Mouse (Mus musculus): Measurements from ENCODE around the gene Akr1c20. TPM values are rescaled to one million over a fixed set of nuclear protein-coding genes. Genes with fewer than 3 reads are reported as not detected.

Gene Akr1c20
- polyA plus RNA-seq (2014; fragmentation: Nextera tagmentation; extraction: Ambion mirVana), result not detected in 2 replicates

- WGBS, result 85% methylated on average over 2 of the region's 2 CpGs
- H3K36me3 ChIP-seq (ENCODE audit: control insufficient read depth, insufficient read depth, low read length), result no peaks in the 10 kb centered on the region
These were observed at the start of gene Akr1c20 for GRCm38 (mm10) chr13:4523201-4523838. Akr1c20 (minus strand) TSS chr13:4523345.

GRCm38 (mm10) chr13:4565996-4566395 lies 42.9 kb upstream of the Akr1c20 start:
- H3K9me3 ChIP-seq (ENCODE audit: control insufficient read depth, low read length), result no peaks in the 10 kb centered on the region
- WGBS, result 83% methylated on average over 2 of the region's 2 CpGs
- no peaks in the 10 kb centered on the region for H3K4me1 ChIP-seq (ENCODE audit: control insufficient read depth, insufficient read depth, low read length)
- H3K27ac ChIP-seq (ENCODE audit: low read depth, low read length), result no peak overlapping the region
- no peak overlapping the region for H3K9ac ChIP-seq (replicated peaks; ENCODE audit: low read depth, low read length)
- no peak overlapping the region for H3K4me3 ChIP-seq (ENCODE audit: low read depth, low read length)
- ATAC-seq (ENCODE audit: low read depth), result no peak
- H3K27me3 ChIP-seq (ENCODE audit: control insufficient read depth, insufficient read depth, low read length), result no peaks in the 10 kb centered on the region
- H3K4me2 ChIP-seq (ENCODE audit: low read depth, low read length), result no peak overlapping the region
- no peaks in the 10 kb centered on the region for H3K36me3 ChIP-seq (ENCODE audit: control insufficient read depth, insufficient read depth, low read length)

More at GRCm38 (mm10) chr13:4523201-4523838, at the start of gene Akr1c20:
- H3K9me3 ChIP-seq (ENCODE audit: control insufficient read depth, low read length), result no peaks in the 10 kb centered on the region
- H3K27me3 ChIP-seq (ENCODE audit: control insufficient read depth, insufficient read depth, low read length), result no peaks in the 10 kb centered on the region
- no peak within 1 kb of the TSS for H3K4me3 ChIP-seq (ENCODE audit: low read depth, low read length)
- H3K4me1 ChIP-seq (ENCODE audit: control insufficient read depth, insufficient read depth, low read length), result no peaks in the 10 kb centered on the region
- no peak within 1 kb of the TSS for H3K27ac ChIP-seq (ENCODE audit: low read depth, low read length)
- no peak within 1 kb of the TSS for H3K4me2 ChIP-seq (ENCODE audit: low read depth, low read length)
- ATAC-seq (ENCODE audit: low read depth), result no peak
- H3K9ac ChIP-seq (replicated peaks; ENCODE audit: low read depth, low read length), result no peak within 1 kb of the TSS

DNA sequence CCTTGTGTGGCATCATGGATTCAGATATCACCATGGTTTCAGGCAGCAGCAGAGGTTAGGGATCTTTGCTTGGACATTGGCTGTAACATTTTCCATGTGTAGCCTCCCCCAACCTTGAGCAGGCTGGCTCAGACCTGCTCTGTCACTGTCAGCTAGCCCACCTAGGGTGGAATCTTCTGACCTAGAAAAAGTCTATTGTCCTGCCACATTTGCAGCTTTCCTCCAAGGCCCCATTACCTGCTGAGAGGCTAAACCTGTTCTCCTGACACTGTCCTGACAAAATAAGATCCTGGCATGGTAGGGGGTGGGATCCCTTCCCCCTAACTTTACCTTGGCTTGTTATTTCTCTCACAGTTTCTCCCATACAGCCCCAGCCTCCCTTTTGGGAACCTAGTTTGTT lies 37.4 kb upstream of the Akr1c20 start:
- H3K4me3 ChIP-seq (ENCODE audit: low read depth, low read length), result no peak overlapping the region
- H3K9me3 ChIP-seq (ENCODE audit: control insufficient read depth, low read length), result no peaks in the 10 kb centered on the region
- H3K4me1 ChIP-seq (ENCODE audit: control insufficient read depth, insufficient read depth, low read length), result no peaks in the 10 kb centered on the region
- no peak overlapping the region for H3K27ac ChIP-seq (ENCODE audit: low read depth, low read length)
- H3K36me3 ChIP-seq (ENCODE audit: control insufficient read depth, insufficient read depth, low read length), result no peaks in the 10 kb centered on the region
- no peak for ATAC-seq (ENCODE audit: low read depth)
- H3K9ac ChIP-seq (replicated peaks; ENCODE audit: low read depth, low read length), result no peak overlapping the region
- H3K4me2 ChIP-seq (ENCODE audit: low read depth, low read length), result no peak overlapping the region
- H3K27me3 ChIP-seq (ENCODE audit: control insufficient read depth, insufficient read depth, low read length), result no peaks in the 10 kb centered on the region

DNA sequence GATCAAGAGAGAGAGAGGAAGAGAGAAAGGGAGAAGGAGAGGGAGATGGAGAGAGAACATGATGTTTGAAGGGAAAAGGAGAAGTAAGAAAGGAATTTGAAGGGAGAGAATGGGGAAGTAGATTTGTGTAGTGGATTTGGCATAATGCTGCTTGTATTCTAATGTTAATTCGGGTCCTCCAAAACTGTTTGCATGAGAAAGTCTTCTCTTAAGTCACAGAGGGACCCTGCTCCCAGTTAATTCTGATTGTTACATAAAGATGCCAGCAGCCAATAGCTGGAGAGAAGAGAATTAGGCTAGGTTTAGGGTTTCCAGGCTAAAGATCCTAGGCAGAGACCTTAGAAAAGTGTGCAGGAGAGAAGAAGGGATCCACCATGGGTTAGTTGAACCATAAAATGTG lies 36.0 kb upstream of the Akr1c20 start:
- Histone ChIP-seq H3K9me3 (ENCODE audit: control insufficient read depth, low read length) (no peaks in the 10 kb centered on the region), H3K4me1 (ENCODE audit: control insufficient read depth, insufficient read depth, low read length) (no peaks in the 10 kb centered on the region), H3K27me3 (ENCODE audit: control insufficient read depth, insufficient read depth, low read length) (no peaks in the 10 kb centered on the region), H3K4me2 (ENCODE audit: low read depth, low read length) (no peak overlapping the region), H3K4me3 (ENCODE audit: low read depth, low read length) (no peak overlapping the region), H3K27ac (ENCODE audit: low read depth, low read length) (no peak overlapping the region), H3K36me3 (ENCODE audit: control insufficient read depth, insufficient read depth, low read length) (no peaks in the 10 kb centered on the region), H3K9ac (replicated peaks; ENCODE audit: low read depth, low read length) (no peak overlapping the region)
- ATAC-seq (ENCODE audit: low read depth), result no peak
- WGBS, result 81% methylated on average over 1 of the region's 1 CpGs

- Histone ChIP-seq H3K27me3 (ENCODE audit: control insufficient read depth, insufficient read depth, low read length) (no peaks in the 10 kb centered on the region), H3K9me3 (ENCODE audit: control insufficient read depth, low read length) (no peaks in the 10 kb centered on the region), H3K9ac (replicated peaks; ENCODE audit: low read depth, low read length) (no peak overlapping the region), H3K4me2 (ENCODE audit: low read depth, low read length) (no peak overlapping the region), H3K27ac (ENCODE audit: low read depth, low read length) (no peak overlapping the region), H3K4me1 (ENCODE audit: control insufficient read depth, insufficient read depth, low read length) (no peaks in the 10 kb centered on the region), H3K4me3 (ENCODE audit: low read depth, low read length) (no peak overlapping the region), H3K36me3 (ENCODE audit: control insufficient read depth, insufficient read depth, low read length) (no peaks in the 10 kb centered on the region)
- WGBS, result 88% methylated on average over 2 of the region's 2 CpGs
- no peak for ATAC-seq (ENCODE audit: low read depth)
These were observed 8.3 kb downstream of the Akr1c20 start for GRCm38 (mm10) chr13:4514811-4515210.

DNA sequence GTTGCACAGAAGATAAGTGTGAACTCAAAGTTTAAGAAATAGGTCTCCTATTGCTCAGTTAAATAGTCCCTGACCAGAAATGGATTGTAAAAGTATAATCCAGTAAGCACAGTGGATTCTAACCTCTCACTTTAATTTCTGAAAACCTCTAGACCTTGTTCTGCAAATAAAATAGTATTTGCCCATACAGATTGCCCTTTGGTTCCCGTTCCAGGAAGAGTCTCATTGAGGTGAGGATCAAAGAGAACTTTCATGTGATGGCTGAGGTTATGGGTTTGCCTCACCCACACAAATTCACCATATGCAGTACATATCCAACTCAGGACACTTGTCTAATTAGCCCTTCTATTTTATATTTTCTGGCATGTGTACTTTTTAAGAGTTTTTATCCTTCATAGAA lies 55.2 kb downstream of the Akr1c20 start:
- H3K9me3 ChIP-seq (ENCODE audit: control insufficient read depth, low read length), result no peaks in the 10 kb centered on the region
- H3K4me3 ChIP-seq (ENCODE audit: low read depth, low read length), result no peak overlapping the region
- no peak for ATAC-seq (ENCODE audit: low read depth)
- no peak overlapping the region for H3K27ac ChIP-seq (ENCODE audit: low read depth, low read length)
- H3K27me3 ChIP-seq (ENCODE audit: control insufficient read depth, insufficient read depth, low read length), result no peaks in the 10 kb centered on the region
- H3K4me2 ChIP-seq (ENCODE audit: low read depth, low read length), result no peak overlapping the region
- H3K36me3 ChIP-seq (ENCODE audit: control insufficient read depth, insufficient read depth, low read length), result no peaks in the 10 kb centered on the region
- no peak overlapping the region for H3K9ac ChIP-seq (replicated peaks; ENCODE audit: low read depth, low read length)
- 81% methylated on average over 1 of the region's 1 CpGs for WGBS
- no peaks in the 10 kb centered on the region for H3K4me1 ChIP-seq (ENCODE audit: control insufficient read depth, insufficient read depth, low read length)

DNA sequence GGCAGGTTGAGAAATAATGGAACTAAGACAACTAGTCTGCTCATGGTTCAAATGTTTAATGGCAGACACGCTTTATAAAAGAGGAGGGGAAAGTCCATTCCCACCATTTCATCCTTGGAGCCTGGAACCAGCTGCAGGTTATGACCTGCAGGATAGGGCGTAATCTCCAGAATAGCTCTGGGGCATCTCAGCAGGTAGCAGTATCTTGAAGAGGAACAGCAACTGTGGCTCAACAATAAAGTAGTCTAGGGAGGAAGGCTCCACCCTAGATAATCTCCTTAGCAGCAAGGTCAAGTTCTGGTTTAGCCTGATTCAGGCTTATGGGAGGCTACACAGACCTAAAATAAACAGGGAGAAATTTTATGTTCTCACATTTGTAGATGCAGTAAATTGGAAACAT lies 57.5 kb downstream of the Akr1c20 start:
- Histone ChIP-seq H3K27me3 (ENCODE audit: control insufficient read depth, insufficient read depth, low read length) (no peaks in the 10 kb centered on the region), H3K4me1 (ENCODE audit: control insufficient read depth, insufficient read depth, low read length) (no peaks in the 10 kb centered on the region), H3K9ac (replicated peaks; ENCODE audit: low read depth, low read length) (no peak overlapping the region), H3K9me3 (ENCODE audit: control insufficient read depth, low read length) (no peaks in the 10 kb centered on the region), H3K4me3 (ENCODE audit: low read depth, low read length) (no peak overlapping the region), H3K4me2 (ENCODE audit: low read depth, low read length) (no peak overlapping the region), H3K27ac (ENCODE audit: low read depth, low read length) (no peak overlapping the region), H3K36me3 (ENCODE audit: control insufficient read depth, insufficient read depth, low read length) (no peaks in the 10 kb centered on the region)
- 91% methylated on average over 2 of the region's 2 CpGs for WGBS
- no peak for ATAC-seq (ENCODE audit: low read depth)

Other genes with a start within 250 kb of the Akr1c20 start
- gene Akr1c12, start 243.9 kb downstream of the Akr1c20 start, polyA plus RNA-seq (2014; fragmentation: Nextera tagmentation; extraction: Ambion mirVana), result 0.17 and 0.39 TPM in 2 replicates
- gene Akr1c6, start 89.0 kb downstream of the Akr1c20 start, polyA plus RNA-seq (2014; fragmentation: Nextera tagmentation; extraction: Ambion mirVana), result not detected in 2 replicates
- not detected in 2 replicates for gene Akr1c21, start 50.7 kb upstream of the Akr1c20 start, polyA plus RNA-seq (2014; fragmentation: Nextera tagmentation; extraction: Ambion mirVana)
- 34.8 and 40.1 TPM in 2 replicates for gene Akr1e1, start 85.8 kb upstream of the Akr1c20 start, polyA plus RNA-seq (2014; fragmentation: Nextera tagmentation; extraction: Ambion mirVana)